Mouse (Mus musculus) bone marrow macrophage, adult 2 months (primary cell): ENCODE measurements around the gene Dcp1b. TPM values are rescaled to one million over a fixed set of nuclear protein-coding genes. Genes with fewer than 3 reads are reported as not detected.

Experiments used
- H3K27ac ChIP-seq: 2 replicates; pipeline ENCODE4 v1.5.1; 2012; ENCODE audit warnings: low read depth, low read length; ENCODE audit not compliant: insufficient read depth
- H3K4me1 ChIP-seq: 2 replicates; pipeline ENCODE4 v1.6.1; 2012; ENCODE audit warnings: low read length; ENCODE audit not compliant: control insufficient read depth, insufficient read depth
- H3K4me3 ChIP-seq: 2 replicates; pipeline ENCODE4 v1.5.1; 2012; ENCODE audit warnings: mild to moderate bottlenecking, low read length, moderate library complexity; ENCODE audit not compliant: insufficient read depth
- CTCF ChIP-seq: IDR thresholded peaks from 2 replicates; pipeline ENCODE4 v1.5.1; 2012; ENCODE audit warnings: low read depth, mild to moderate bottlenecking, low read length, moderate library complexity
- POLR2A ChIP-seq: IDR thresholded peaks from 2 replicates; pipeline ENCODE4 v1.6.1; 2012; ENCODE audit warnings: mild to moderate bottlenecking, low read depth, low read length, borderline replicate concordance
- polyA plus RNA-seq: library from polyadenylated mRNA; stranded (reverse); fragments of >200 nt; gene quantifications from 2 replicates; pipeline ENCODE4 v1.2.4, GENCODE M21; 2012; ENCODE audit not compliant: missing spikeins, insufficient read depth, insufficient read length

Gene Dcp1b
- polyA plus RNA-seq, 1 experiment, result 13.4 TPM

- H3K4me1 ChIP-seq, result no peaks in the 10 kb centered on the region
- no peak overlapping the region for H3K27ac ChIP-seq
- no peak overlapping the region for H3K4me3 ChIP-seq
- TF ChIP-seq POLR2A (no peak), CTCF (no peak)
These were observed 38.3 kb downstream of the Dcp1b start for GRCm38 (mm10) chr6:119213375-119213774.

- Histone ChIP-seq H3K4me1 (no peaks in the 10 kb centered on the region), H3K27ac (no peak overlapping the region), H3K4me3 (no peak overlapping the region)
- TF ChIP-seq POLR2A (no peak), CTCF (no peak)
These were observed 39.1 kb downstream of the Dcp1b start for GRCm38 (mm10) chr6:119214190-119214589.

GRCm38 (mm10) chr6:119215040-119215613, 40.1 kb downstream of the Dcp1b start:
- Histone ChIP-seq H3K4me1 (no peaks in the 10 kb centered on the region), H3K4me3 (no peak overlapping the region), H3K27ac (no peak overlapping the region)
- TF ChIP-seq CTCF (no peak), POLR2A (no peak)

- TF ChIP-seq CTCF (no peak), POLR2A (no peak)
- Histone ChIP-seq H3K27ac (no peak overlapping the region), H3K4me1 (no peaks in the 10 kb centered on the region), H3K4me3 (no peak overlapping the region)
These were observed 42.6 kb downstream of the Dcp1b start for GRCm38 (mm10) chr6:119217661-119218060.

- Histone ChIP-seq H3K4me3 (no peak overlapping the region), H3K27ac (no peak overlapping the region), H3K4me1 (no peaks in the 10 kb centered on the region)
- TF ChIP-seq POLR2A (no peak), CTCF (no peak)
These were observed 43.5 kb downstream of the Dcp1b start for GRCm38 (mm10) chr6:119218591-119218990.

GRCm38 (mm10) chr6:119219237-119219870, 44.3 kb downstream of the Dcp1b start:
- Histone ChIP-seq H3K4me1 (no peaks in the 10 kb centered on the region), H3K27ac (no peak overlapping the region), H3K4me3 (no peak overlapping the region)
- TF ChIP-seq CTCF (no peak), POLR2A (no peak)

- H3K27ac ChIP-seq, result no peak overlapping the region
- H3K4me1 ChIP-seq, result no peaks in the 10 kb centered on the region
- TF ChIP-seq CTCF (peak; percentile 61), POLR2A (no peak)
- H3K4me3 ChIP-seq, result no peak overlapping the region
These were observed 45.2 kb downstream of the Dcp1b start for GRCm38 (mm10) chr6:119220297-119220696.

- H3K4me1 ChIP-seq, result no peaks in the 10 kb centered on the region
- H3K4me3 ChIP-seq, result no peak overlapping the region
- no peak overlapping the region for H3K27ac ChIP-seq
- TF ChIP-seq CTCF, result no peak
- no peak for TF ChIP-seq POLR2A
These were observed 49.6 kb downstream of the Dcp1b start for GRCm38 (mm10) chr6:119224451-119225195.

GRCm38 (mm10) chr6:119225226-119225625, 50.2 kb downstream of the Dcp1b start:
- Histone ChIP-seq H3K27ac (no peak overlapping the region), H3K4me3 (no peak overlapping the region), H3K4me1 (no peaks in the 10 kb centered on the region)
- TF ChIP-seq CTCF, result no peak
- TF ChIP-seq POLR2A, result no peak

GRCm38 (mm10) chr6:119225731-119226130, 50.7 kb downstream of the Dcp1b start:
- no peaks in the 10 kb centered on the region for H3K4me1 ChIP-seq
- H3K4me3 ChIP-seq, result no peak overlapping the region
- TF ChIP-seq CTCF (no peak), POLR2A (no peak)
- no peak overlapping the region for H3K27ac ChIP-seq
